Mouse (Mus musculus) cerebellum, adult 8-10 months (tissue): ENCODE measurements around the gene Galnt9.
A peak's percentile ranks its signal among the peaks of the same experiment; 100 is the strongest.

ENCODE experiments used
- DNase-seq: peaks from one replicate; pipeline ENCODE4 v3.0.0; 2022

Galnt9 gene

GRCm38 (mm10) chr5:110595341-110595740, 51.2 kb downstream of the Galnt9 start:
- DNase-seq = no peak

- no peak for DNase-seq
Measured at GRCm38 (mm10) chr5:110596086-110596780, 52.1 kb downstream of the Galnt9 start.

- DNase-seq = no peak
Measured at GRCm38 (mm10) chr5:110597502-110597901, 53.3 kb downstream of the Galnt9 start.

GRCm38 (mm10) chr5:110598298-110599095, 54.3 kb downstream of the Galnt9 start:
- no peak for DNase-seq

GRCm38 (mm10) chr5:110603016-110603685, 59.0 kb downstream of the Galnt9 start:
- DNase-seq = no peak

GRCm38 (mm10) chr5:110604311-110604710, 60.2 kb downstream of the Galnt9 start:
- DNase-seq = no peak

- no peak for DNase-seq
Measured at GRCm38 (mm10) chr5:110605531-110606221, 61.5 kb downstream of the Galnt9 start.

GRCm38 (mm10) chr5:110607767-110608166, 63.6 kb downstream of the Galnt9 start:
- DNase-seq = no peak

- no peak for DNase-seq
Measured at GRCm38 (mm10) chr5:110608336-110608735, 64.2 kb downstream of the Galnt9 start.

- DNase-seq = no peak
Measured at GRCm38 (mm10) chr5:110608941-110609340, 64.8 kb downstream of the Galnt9 start.

GRCm38 (mm10) chr5:110609425-110609824, 65.3 kb downstream of the Galnt9 start:
- DNase-seq = no peak

GRCm38 (mm10) chr5:110609868-110610267, 65.7 kb downstream of the Galnt9 start:
- no peak for DNase-seq

GRCm38 (mm10) chr5:110610484-110610883, 66.3 kb downstream of the Galnt9 start:
- no peak for DNase-seq

GRCm38 (mm10) chr5:110611435-110612158, 67.4 kb downstream of the Galnt9 start:
- no peak for DNase-seq

- no peak for DNase-seq
Measured at GRCm38 (mm10) chr5:110619226-110619625, 75.1 kb downstream of the Galnt9 start.

GRCm38 (mm10) chr5:110624319-110624718, 80.2 kb downstream of the Galnt9 start:
- no peak for DNase-seq

- DNase-seq = no peak
Measured at GRCm38 (mm10) chr5:110627351-110627750, 83.2 kb downstream of the Galnt9 start.

GRCm38 (mm10) chr5:110628156-110628555, 84.0 kb downstream of the Galnt9 start:
- DNase-seq = peak; percentile 29

GRCm38 (mm10) chr5:110629525-110630120, 85.5 kb downstream of the Galnt9 start:
- no peak for DNase-seq

GRCm38 (mm10) chr5:110635951-110636707, 92.0 kb downstream of the Galnt9 start:
- DNase-seq = peak; percentile 26
